Mouse (Mus musculus) erythroblast, embryonic 14.5 days (primary cell): ENCODE results near the gene Fgf22. TPM values are rescaled to one million over a fixed set of nuclear protein-coding genes. Genes with fewer than 3 reads are reported as not detected.

Source experiments
- H3K27me3 ChIP-seq: 2 replicates; pipeline ENCODE4 v1.6.1; 2012; ENCODE audit warnings: inconsistent platforms; ENCODE audit not compliant: control insufficient read depth
- H3K36me3 ChIP-seq: 2 replicates; pipeline ENCODE4 v1.6.1; 2012; ENCODE audit warnings: mild to moderate bottlenecking, inconsistent platforms; ENCODE audit not compliant: control insufficient read depth
- H3K4me1 ChIP-seq: 2 replicates; pipeline ENCODE4 v1.6.1; 2012; ENCODE audit warnings: inconsistent platforms; ENCODE audit not compliant: control insufficient read depth
- H3K4me3 ChIP-seq: replicated peaks from 2 replicates; pipeline ENCODE3; 2012; ENCODE audit warnings: moderate library complexity, mild to moderate bottlenecking, inconsistent platforms
- H3K9me3 ChIP-seq: 2 replicates; pipeline ENCODE4 v1.6.1; 2012; ENCODE audit warnings: low read length, inconsistent platforms, mixed read lengths; ENCODE audit not compliant: control insufficient read depth
- GATA1 ChIP-seq: IDR thresholded peaks from 2 replicates; pipeline ENCODE4 v1.6.1; 2012; ENCODE audit warnings: low read length, inconsistent platforms, mixed read lengths
- TAL1 ChIP-seq: IDR thresholded peaks from 3 replicates; pipeline ENCODE4 v1.6.1; 2012; ENCODE audit warnings: low read length, inconsistent platforms, mixed read lengths
- polyA plus RNA-seq: library from polyadenylated mRNA; stranded (reverse); fragments of >175 nt; gene quantifications from 2 replicates; pipeline ENCODE4 v1.2.3, GENCODE M21; 2012

The Fgf22 gene
- polyA plus RNA-seq, 1 experiment = not detected

- no peak overlapping the region for H3K4me3 ChIP-seq
- H3K36me3 ChIP-seq = no peaks in the 10 kb centered on the region
- no peaks in the 10 kb centered on the region for H3K9me3 ChIP-seq
- peaks cover 38% of the 10 kb centered on the region for H3K4me1 ChIP-seq
- H3K27me3 ChIP-seq = no peaks in the 10 kb centered on the region; the same call in 1 of the 2 replicates
- no peak for TF ChIP-seq GATA1
- TF ChIP-seq TAL1 = no peak
These were observed 47.6 kb downstream of the Fgf22 start for GRCm38 (mm10) chr10:79802331-79802971.

- Histone ChIP-seq H3K27me3 (no peaks in the 10 kb centered on the region; the same call in 1 of the 2 replicates), H3K4me3 (no peak overlapping the region), H3K9me3 (no peaks in the 10 kb centered on the region), H3K4me1 (peaks cover 34% of the 10 kb centered on the region), H3K36me3 (no peaks in the 10 kb centered on the region)
- TF ChIP-seq TAL1 (no peak), GATA1 (no peak)
These were observed 48.9 kb downstream of the Fgf22 start for GRCm38 (mm10) chr10:79803716-79804323.

GRCm38 (mm10) chr10:79805636-79806035, 50.8 kb downstream of the Fgf22 start:
- H3K9me3 ChIP-seq = no peaks in the 10 kb centered on the region
- TF ChIP-seq TAL1 = no peak
- no peak for TF ChIP-seq GATA1
- H3K4me3 ChIP-seq = no peak overlapping the region
- no peaks in the 10 kb centered on the region; the same call in 1 of the 2 replicates for H3K27me3 ChIP-seq
- H3K4me1 ChIP-seq = peaks cover 37% of the 10 kb centered on the region
- H3K36me3 ChIP-seq = no peaks in the 10 kb centered on the region

GRCm38 (mm10) chr10:79806331-79806730, 51.5 kb downstream of the Fgf22 start:
- Histone ChIP-seq H3K36me3 (no peaks in the 10 kb centered on the region), H3K4me3 (no peak overlapping the region), H3K4me1 (peaks cover 37% of the 10 kb centered on the region), H3K9me3 (no peaks in the 10 kb centered on the region), H3K27me3 (no peaks in the 10 kb centered on the region; the same call in 1 of the 2 replicates)
- TF ChIP-seq GATA1 (no peak), TAL1 (no peak)

GRCm38 (mm10) chr10:79806972-79807371, 52.1 kb downstream of the Fgf22 start:
- H3K4me3 ChIP-seq = no peak overlapping the region
- H3K27me3 ChIP-seq = no peaks in the 10 kb centered on the region; the same call in 1 of the 2 replicates
- H3K4me1 ChIP-seq = peaks cover 37% of the 10 kb centered on the region
- H3K9me3 ChIP-seq = no peaks in the 10 kb centered on the region
- H3K36me3 ChIP-seq = no peaks in the 10 kb centered on the region
- TF ChIP-seq TAL1 (no peak), GATA1 (no peak)

- no peak overlapping the region for H3K4me3 ChIP-seq
- TF ChIP-seq GATA1 (no peak), TAL1 (no peak)
- H3K4me1 ChIP-seq = peaks cover 30% of the 10 kb centered on the region
- H3K27me3 ChIP-seq = no peaks in the 10 kb centered on the region; the same call in 1 of the 2 replicates
- no peaks in the 10 kb centered on the region for H3K36me3 ChIP-seq
- no peaks in the 10 kb centered on the region for H3K9me3 ChIP-seq
These were observed 53.0 kb downstream of the Fgf22 start for GRCm38 (mm10) chr10:79807826-79808225.

Other genes with a start within 250 kb of the Fgf22 start
- 0.05 and 0.10 TPM in 2 replicates for gene Plpp2, start 221.3 kb upstream of the Fgf22 start, polyA plus RNA-seq
- gene Mier2, start 199.9 kb upstream of the Fgf22 start, polyA plus RNA-seq = 1.7 TPM in 2 replicates
- not detected in 2 replicates for gene Theg, start 167.7 kb upstream of the Fgf22 start, polyA plus RNA-seq
- gene C2cd4c, start 141.1 kb upstream of the Fgf22 start, polyA plus RNA-seq = not detected in 2 replicates
- not detected in 2 replicates for gene Shc2, start 117.2 kb upstream of the Fgf22 start, polyA plus RNA-seq
- not detected in 2 replicates for gene Odf3l2, start 109.3 kb upstream of the Fgf22 start, polyA plus RNA-seq
- gene Madcam1, start 90.5 kb upstream of the Fgf22 start, polyA plus RNA-seq = 0.03 TPM in 1 of 2 replicates, not detected in the other
- gene Tpgs1, start 85.7 kb upstream of the Fgf22 start, polyA plus RNA-seq = 15.5 and 17.8 TPM in 2 replicates
- gene Cdc34, start 72.9 kb upstream of the Fgf22 start, polyA plus RNA-seq = 65.0 and 72.0 TPM in 2 replicates
- 0.08 and 0.09 TPM in 2 replicates for gene Gzmm, start 66.1 kb upstream of the Fgf22 start, polyA plus RNA-seq
- gene Bsg, start 50.6 kb upstream of the Fgf22 start, polyA plus RNA-seq = 836 and 840 TPM in 2 replicates
- gene Hcn2, start 38.4 kb upstream of the Fgf22 start, polyA plus RNA-seq = 0.08 and 0.15 TPM in 2 replicates
- 2.1 and 2.5 TPM in 2 replicates for gene Polrmt, start 8.5 kb upstream of the Fgf22 start, polyA plus RNA-seq
- 35.3 and 45.1 TPM in 2 replicates for gene Rnf126, start 11.9 kb downstream of the Fgf22 start, polyA plus RNA-seq
- 0.02 and 0.04 TPM in 2 replicates for gene Fstl3, start 22.2 kb downstream of the Fgf22 start, polyA plus RNA-seq
- 0.02 TPM in 1 of 2 replicates, not detected in the other for gene Prss57, start 35.9 kb downstream of the Fgf22 start, polyA plus RNA-seq
- 0.34 and 0.52 TPM in 2 replicates for gene Palm, start 38.5 kb downstream of the Fgf22 start, polyA plus RNA-seq
- not detected in 2 replicates for gene Misp, start 65.9 kb downstream of the Fgf22 start, polyA plus RNA-seq
- gene Ptbp1, start 99.4 kb downstream of the Fgf22 start, polyA plus RNA-seq = 46.1 and 67.9 TPM in 2 replicates
- 3.5 TPM in 2 replicates for gene Prtn3, start 119.4 kb downstream of the Fgf22 start, polyA plus RNA-seq
- 0.06 and 0.11 TPM in 2 replicates for gene Plppr3, start 119.6 kb downstream of the Fgf22 start, polyA plus RNA-seq
- 1.5 and 1.8 TPM in 2 replicates for gene Elane, start 131.2 kb downstream of the Fgf22 start, polyA plus RNA-seq
- gene Cfd, start 135.8 kb downstream of the Fgf22 start, polyA plus RNA-seq = not detected in 2 replicates
- gene Med16, start 153.8 kb downstream of the Fgf22 start, polyA plus RNA-seq = 4.1 and 4.9 TPM in 2 replicates
- gene Gm26602, start 155.8 kb downstream of the Fgf22 start, polyA plus RNA-seq = 0.21 TPM in 1 of 2 replicates, not detected in the other
- gene Kiss1r, start 161.9 kb downstream of the Fgf22 start, polyA plus RNA-seq = 0.01 TPM in 1 of 2 replicates, not detected in the other
- gene R3hdm4, start 166.1 kb downstream of the Fgf22 start, polyA plus RNA-seq = 9.9 and 13.0 TPM in 2 replicates
- 1.0 and 1.4 TPM in 2 replicates for gene Arid3a, start 172.0 kb downstream of the Fgf22 start, polyA plus RNA-seq
- 4.4 and 4.9 TPM in 2 replicates for gene Wdr18, start 205.1 kb downstream of the Fgf22 start, polyA plus RNA-seq
- gene Grin3b, start 215.6 kb downstream of the Fgf22 start, polyA plus RNA-seq = 0.01 TPM in 1 of 2 replicates, not detected in the other
- gene Tmem259, start 229.3 kb downstream of the Fgf22 start, polyA plus RNA-seq = 47.6 and 49.5 TPM in 2 replicates
- 0.59 and 0.74 TPM in 2 replicates for gene Cnn2, start 233.5 kb downstream of the Fgf22 start, polyA plus RNA-seq
- gene Abca7, start 241.4 kb downstream of the Fgf22 start, polyA plus RNA-seq = 7.6 and 7.9 TPM in 2 replicates